Mouse (Mus musculus): ENCODE data around the gene Dpy19l1. TPM values are rescaled to one million over a fixed set of nuclear protein-coding genes. Genes with fewer than 3 reads are reported as not detected.

Dpy19l1 gene
- polyA plus RNA-seq, 1 experiment from 2014 or later = 21.2 TPM

- H3K4me1 ChIP-seq (replicated peaks) = peaks cover 10% of the 10 kb centered on the region
- WGBS = 87% methylated on average over 2 of the region's 2 CpGs
- H3K4me3 ChIP-seq (replicated peaks) = no peak overlapping the region
Observed at GRCm38 (mm10) chr9:24504381-24504780, 1.4 kb upstream of the Dpy19l1 start.

GRCm38 (mm10) chr9:24503858-24504219 is 899 bp upstream of the Dpy19l1 start:
- Histone ChIP-seq H3K27me3 (no peaks in the 10 kb centered on the region), H3K4me2 (peak overlapping the region; percentile 76), H3K9ac (replicated peaks) (no peak overlapping the region), H3K36me3 (no peaks in the 10 kb centered on the region), H3K9me3 (no peaks in the 10 kb centered on the region), H3K4me3 (replicated peaks) (peak overlapping the region; percentile 72), H3K27ac (peak overlapping the region; percentile 83), H3K4me1 (replicated peaks) (peaks cover 10% of the 10 kb centered on the region)
- WGBS = 5% methylated on average over 5 of the region's 5 CpGs
- ATAC-seq (ENCODE audit: insufficient number of reproducible peaks, insufficient read depth, low FRiP score, low TSS enrichment, low read depth) = no peak

More at GRCm38 (mm10) chr9:24504381-24504780, 1.4 kb upstream of the Dpy19l1 start:
- Histone ChIP-seq H3K9ac (replicated peaks) (no peak overlapping the region), H3K4me2 (no peak overlapping the region), H3K9me3 (no peaks in the 10 kb centered on the region), H3K36me3 (no peaks in the 10 kb centered on the region), H3K27me3 (no peaks in the 10 kb centered on the region), H3K27ac (no peak overlapping the region)
- no peak for ATAC-seq (ENCODE audit: insufficient number of reproducible peaks, insufficient read depth, low FRiP score, low TSS enrichment, low read depth)

GRCm38 (mm10) chr9:24502571-24503004 is 352 bp downstream of the Dpy19l1 start:
- H3K4me3 ChIP-seq (replicated peaks) = peak overlapping the region; percentile 72
- under 1% methylated on average over 38 of the region's 48 CpGs for WGBS
- no peaks in the 10 kb centered on the region for H3K9me3 ChIP-seq
- peak overlapping the region; percentile 81 for H3K9ac ChIP-seq (replicated peaks)
- peaks cover 10% of the 10 kb centered on the region for H3K4me1 ChIP-seq (replicated peaks)
- H3K27ac ChIP-seq = peak overlapping the region; percentile 92
- H3K36me3 ChIP-seq = no peaks in the 10 kb centered on the region
- H3K27me3 ChIP-seq = no peaks in the 10 kb centered on the region
- ATAC-seq (ENCODE audit: insufficient number of reproducible peaks, insufficient read depth, low FRiP score, low TSS enrichment, low read depth) = peak; percentile 85
- H3K4me2 ChIP-seq = peak overlapping the region; percentile 76

- Histone ChIP-seq H3K4me3 (replicated peaks) (peak overlapping the region; percentile 72), H3K27me3 (no peaks in the 10 kb centered on the region), H3K36me3 (no peaks in the 10 kb centered on the region), H3K4me1 (replicated peaks) (peaks cover 10% of the 10 kb centered on the region), H3K9ac (replicated peaks) (peak overlapping the region; percentile 81; the same call in 1 of the 2 replicates), H3K27ac (no peak overlapping the region), H3K4me2 (peak overlapping the region; percentile 76), H3K9me3 (no peaks in the 10 kb centered on the region)
- WGBS = 53% methylated on average over 2 of the region's 2 CpGs
- no peak for ATAC-seq (ENCODE audit: insufficient number of reproducible peaks, insufficient read depth, low FRiP score, low TSS enrichment, low read depth)
Observed at GRCm38 (mm10) chr9:24501618-24502017, 1.3 kb downstream of the Dpy19l1 start.

GRCm38 (mm10) chr9:24496226-24496625 is 6.7 kb downstream of the Dpy19l1 start:
- no peak overlapping the region for H3K27ac ChIP-seq
- no peaks in the 10 kb centered on the region for H3K36me3 ChIP-seq
- 0 out of 2 replicates have a peak, but pooled peaks cover 4% of the 10 kb centered on the region for H3K4me1 ChIP-seq (replicated peaks)
- no peaks in the 10 kb centered on the region for H3K9me3 ChIP-seq
- no peak overlapping the region for H3K4me2 ChIP-seq
- ATAC-seq (ENCODE audit: insufficient number of reproducible peaks, insufficient read depth, low FRiP score, low TSS enrichment, low read depth) = no peak
- H3K4me3 ChIP-seq (replicated peaks) = no peak overlapping the region
- H3K27me3 ChIP-seq = no peaks in the 10 kb centered on the region
- H3K9ac ChIP-seq (replicated peaks) = no peak overlapping the region
- WGBS = 93% methylated on average over 2 of the region's 2 CpGs

GRCm38 (mm10) chr9:24490516-24490915 is 12.4 kb downstream of the Dpy19l1 start:
- ATAC-seq (ENCODE audit: insufficient number of reproducible peaks, insufficient read depth, low FRiP score, low TSS enrichment, low read depth) = no peak
- Histone ChIP-seq H3K4me1 (replicated peaks) (no peaks in the 10 kb centered on the region), H3K4me3 (replicated peaks) (no peak overlapping the region), H3K36me3 (no peaks in the 10 kb centered on the region), H3K9ac (replicated peaks) (no peak overlapping the region), H3K27me3 (no peaks in the 10 kb centered on the region), H3K4me2 (no peak overlapping the region), H3K9me3 (no peaks in the 10 kb centered on the region), H3K27ac (no peak overlapping the region)
- WGBS = 84% methylated on average over 5 of the region's 5 CpGs

- H3K27ac ChIP-seq = no peak overlapping the region
- no peak overlapping the region for H3K9ac ChIP-seq (replicated peaks)
- H3K27me3 ChIP-seq = no peaks in the 10 kb centered on the region
- H3K4me2 ChIP-seq = no peak overlapping the region
- H3K9me3 ChIP-seq = no peaks in the 10 kb centered on the region
- no peaks in the 10 kb centered on the region for H3K4me1 ChIP-seq (replicated peaks)
- 89% methylated on average over 6 of the region's 6 CpGs for WGBS
- H3K4me3 ChIP-seq (replicated peaks) = no peak overlapping the region
- no peak for ATAC-seq (ENCODE audit: insufficient number of reproducible peaks, insufficient read depth, low FRiP score, low TSS enrichment, low read depth)
- H3K36me3 ChIP-seq = no peaks in the 10 kb centered on the region
Observed at GRCm38 (mm10) chr9:24488425-24489104, 14.4 kb downstream of the Dpy19l1 start.

GRCm38 (mm10) chr9:24482375-24482774 is 20.6 kb downstream of the Dpy19l1 start:
- Histone ChIP-seq H3K9me3 (no peaks in the 10 kb centered on the region), H3K4me1 (replicated peaks) (no peaks in the 10 kb centered on the region), H3K9ac (replicated peaks) (no peak overlapping the region), H3K4me3 (replicated peaks) (no peak overlapping the region), H3K27ac (no peak overlapping the region), H3K27me3 (no peaks in the 10 kb centered on the region), H3K36me3 (peaks cover 8% of the 10 kb centered on the region; the same call in 1 of the 2 replicates), H3K4me2 (no peak overlapping the region)
- no peak for ATAC-seq (ENCODE audit: insufficient number of reproducible peaks, insufficient read depth, low FRiP score, low TSS enrichment, low read depth)
- 83% methylated on average over 5 of the region's 5 CpGs for WGBS

- no peak overlapping the region for H3K4me3 ChIP-seq (replicated peaks)
- no peaks in the 10 kb centered on the region for H3K9me3 ChIP-seq
- no peak overlapping the region for H3K9ac ChIP-seq (replicated peaks)
- no peak for ATAC-seq (ENCODE audit: insufficient number of reproducible peaks, insufficient read depth, low FRiP score, low TSS enrichment, low read depth)
- H3K4me1 ChIP-seq (replicated peaks) = no peaks in the 10 kb centered on the region
- 94% methylated on average over 2 of the region's 2 CpGs for WGBS
- peaks cover 12% of the 10 kb centered on the region; the same call in 1 of the 2 replicates for H3K36me3 ChIP-seq
- no peak overlapping the region for H3K27ac ChIP-seq
- H3K4me2 ChIP-seq = no peak overlapping the region
- no peaks in the 10 kb centered on the region for H3K27me3 ChIP-seq
Observed at GRCm38 (mm10) chr9:24477251-24477650, 25.7 kb downstream of the Dpy19l1 start.

- Histone ChIP-seq H3K4me2 (no peak overlapping the region), H3K27me3 (no peaks in the 10 kb centered on the region), H3K36me3 (peaks cover 12% of the 10 kb centered on the region; the same call in 1 of the 2 replicates), H3K4me3 (replicated peaks) (no peak overlapping the region), H3K4me1 (replicated peaks) (no peaks in the 10 kb centered on the region), H3K9me3 (no peaks in the 10 kb centered on the region), H3K27ac (no peak overlapping the region), H3K9ac (replicated peaks) (no peak overlapping the region)
- WGBS = 91% methylated on average over 7 of the region's 7 CpGs
- no peak for ATAC-seq (ENCODE audit: insufficient number of reproducible peaks, insufficient read depth, low FRiP score, low TSS enrichment, low read depth)
Observed at GRCm38 (mm10) chr9:24473824-24474223, 29.1 kb downstream of the Dpy19l1 start.

GRCm38 (mm10) chr9:24472514-24472913 is 30.4 kb downstream of the Dpy19l1 start:
- Histone ChIP-seq H3K9me3 (no peaks in the 10 kb centered on the region), H3K36me3 (peaks cover 4% of the 10 kb centered on the region; the same call in 1 of the 2 replicates), H3K4me2 (no peak overlapping the region), H3K27ac (no peak overlapping the region), H3K27me3 (no peaks in the 10 kb centered on the region), H3K9ac (replicated peaks) (no peak overlapping the region), H3K4me1 (replicated peaks) (no peaks in the 10 kb centered on the region), H3K4me3 (replicated peaks) (no peak overlapping the region)
- 92% methylated on average over 3 of the region's 3 CpGs for WGBS
- no peak for ATAC-seq (ENCODE audit: insufficient number of reproducible peaks, insufficient read depth, low FRiP score, low TSS enrichment, low read depth)

GRCm38 (mm10) chr9:24470166-24470565 is 32.8 kb downstream of the Dpy19l1 start:
- H3K9me3 ChIP-seq = no peaks in the 10 kb centered on the region

More at GRCm38 (mm10) chr9:24470166-24470565, 32.8 kb downstream of the Dpy19l1 start:
- Histone ChIP-seq H3K27ac (no peak overlapping the region), H3K4me2 (no peak overlapping the region), H3K36me3 (0 out of 2 replicates have a peak, but pooled peaks cover 3% of the 10 kb centered on the region), H3K4me1 (replicated peaks) (no peaks in the 10 kb centered on the region), H3K27me3 (no peaks in the 10 kb centered on the region), H3K4me3 (replicated peaks) (no peak overlapping the region), H3K9ac (replicated peaks) (no peak overlapping the region)
- 75% methylated on average over 5 of the region's 5 CpGs for WGBS
- no peak for ATAC-seq (ENCODE audit: insufficient number of reproducible peaks, insufficient read depth, low FRiP score, low TSS enrichment, low read depth)
